Mouse (Mus musculus) ES-Bruce4 (cell line): ENCODE measurements at regions not wholly inside any gene's neighbourhood (a gene's known extent, or its start where the extent isn't known, plus 50 kb on each side); places are given as distances from the start of the nearest gene placed in this dataset.

Experiments
- H3K27ac ChIP-seq: 2 replicates; pipeline ENCODE4 v1.5.1; 2012; ENCODE audit warnings: low read length, inconsistent platforms; ENCODE audit not compliant: insufficient read depth
- H3K27me3 ChIP-seq: 2 replicates; pipeline ENCODE4 v1.6.1; 2012; ENCODE audit warnings: mild to moderate bottlenecking, low read length, inconsistent platforms; ENCODE audit not compliant: control insufficient read depth, poor library complexity, insufficient read depth, severe bottlenecking
- H3K36me3 ChIP-seq: 2 replicates; pipeline ENCODE4 v1.6.1; 2012; ENCODE audit warnings: inconsistent platforms, mild to moderate bottlenecking, low read length, moderate library complexity; ENCODE audit not compliant: control insufficient read depth, poor library complexity, insufficient read depth, severe bottlenecking
- H3K4me1 ChIP-seq: one replicate; pipeline ENCODE4 v1.8.1; 2011; ENCODE audit warnings: low read length; ENCODE audit not compliant: control insufficient read depth, insufficient read depth
- H3K4me3 ChIP-seq: 2 replicates; pipeline ENCODE4 v1.5.1; 2011; ENCODE audit warnings: low read depth, mild to moderate bottlenecking, low read length
- H3K9ac ChIP-seq: 2 replicates; pipeline ENCODE4 v1.6.1; 2012; ENCODE audit warnings: low read depth, mild to moderate bottlenecking, inconsistent platforms; ENCODE audit not compliant: poor library complexity, severe bottlenecking
- H3K9me3 ChIP-seq: replicated peaks from 2 replicates; pipeline ENCODE4 v1.6.1; 2012; ENCODE audit warnings: mild to moderate bottlenecking, low read length, inconsistent platforms; ENCODE audit not compliant: control insufficient read depth, poor library complexity, insufficient read depth, severe bottlenecking
- CTCF ChIP-seq: IDR thresholded peaks from one replicate; pipeline ENCODE4 v1.8.1; 2011; ENCODE audit warnings: low read depth, low read length
- EP300 ChIP-seq: IDR thresholded peaks from 2 replicates; pipeline ENCODE4 v1.6.1; 2011; ENCODE audit warnings: low read depth, low read length; ENCODE audit not compliant: insufficient read depth
- POLR2A ChIP-seq: IDR thresholded peaks from one replicate; pipeline ENCODE4 v1.8.1; 2011; ENCODE audit warnings: low read length; ENCODE audit not compliant: insufficient read depth

- Histone ChIP-seq H3K27me3 (no peaks in the 10 kb centered on the region), H3K4me1 (no peaks in the 10 kb centered on the region), H3K9me3 (no peaks in the 10 kb centered on the region), H3K9ac (no peak overlapping the region), H3K4me3 (no peak overlapping the region), H3K27ac (no peak overlapping the region), H3K36me3 (no peaks in the 10 kb centered on the region)
- TF ChIP-seq CTCF: no peak
- TF ChIP-seq POLR2A: no peak
- TF ChIP-seq EP300: no peak
Measured at GRCm38 (mm10) chr4:91096086-91096485, 304.5 kb downstream of the Elavl2 start.

- Histone ChIP-seq H3K9ac (no peak overlapping the region), H3K36me3 (no peaks in the 10 kb centered on the region), H3K27me3 (no peaks in the 10 kb centered on the region), H3K9me3 (no peaks in the 10 kb centered on the region), H3K27ac (no peak overlapping the region), H3K4me1 (no peaks in the 10 kb centered on the region), H3K4me3 (no peak overlapping the region)
- TF ChIP-seq CTCF (no peak), POLR2A (no peak), EP300 (no peak)
Measured at GRCm38 (mm10) chr4:91094382-91094781, 306.2 kb downstream of the Elavl2 start.

DNA sequence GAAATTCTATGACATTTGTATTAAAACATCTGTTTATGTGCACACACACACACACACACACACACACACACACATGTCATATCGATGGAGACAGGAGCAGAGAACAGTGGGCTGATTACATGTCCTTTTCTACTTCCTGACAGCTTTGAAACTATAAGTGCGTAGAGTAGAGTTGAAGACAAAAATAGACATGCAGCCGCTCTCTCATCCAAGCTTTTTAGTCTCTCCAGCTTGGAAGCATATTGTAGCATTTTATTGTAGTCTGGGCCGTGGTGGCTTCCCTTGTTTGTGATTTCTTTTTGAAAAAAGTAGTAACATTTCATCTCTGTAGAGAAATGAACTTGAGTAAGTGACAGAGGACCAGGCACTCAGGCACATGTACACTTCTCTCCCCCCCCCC is 306.7 kb downstream of the Elavl2 start:
- TF ChIP-seq POLR2A (no peak), EP300 (no peak), CTCF (no peak)
- no peaks in the 10 kb centered on the region for H3K4me1 ChIP-seq

DNA sequence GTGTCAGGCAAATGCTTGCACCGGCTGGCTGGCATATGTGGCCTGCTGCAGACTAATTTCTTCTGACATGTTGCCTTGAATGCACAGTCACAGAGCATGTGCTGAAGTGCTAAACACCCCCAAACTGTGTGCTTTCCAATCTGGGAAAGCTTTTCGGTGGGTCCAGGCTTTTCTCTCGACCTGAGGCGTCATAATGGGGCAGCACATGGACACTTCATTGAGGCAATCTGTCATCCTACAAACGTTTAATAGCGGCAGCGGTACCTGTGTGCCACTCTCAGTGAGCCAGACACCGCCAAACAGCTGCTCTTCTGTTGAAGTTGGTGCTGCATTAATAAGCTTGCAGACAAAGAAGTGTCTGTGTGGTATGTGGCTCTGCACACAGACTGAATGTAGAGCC is 308.3 kb downstream of the Elavl2 start:
- no peak for TF ChIP-seq EP300
- TF ChIP-seq CTCF: no peak
- no peak for TF ChIP-seq POLR2A
- H3K36me3 ChIP-seq: no peaks in the 10 kb centered on the region
- no peaks in the 10 kb centered on the region for H3K9me3 ChIP-seq
- H3K27me3 ChIP-seq: no peaks in the 10 kb centered on the region
- no peak overlapping the region for H3K4me3 ChIP-seq
- no peaks in the 10 kb centered on the region for H3K4me1 ChIP-seq
- no peak overlapping the region for H3K9ac ChIP-seq
- H3K27ac ChIP-seq: no peak overlapping the region

More for the DNA sequence above, 306.7 kb downstream of the Elavl2 start:
- Histone ChIP-seq H3K27me3 (no peaks in the 10 kb centered on the region), H3K9ac (no peak overlapping the region), H3K4me3 (no peak overlapping the region), H3K9me3 (no peaks in the 10 kb centered on the region), H3K27ac (no peak overlapping the region), H3K36me3 (no peaks in the 10 kb centered on the region)

- no peak overlapping the region for H3K4me3 ChIP-seq
- no peaks in the 10 kb centered on the region for H3K4me1 ChIP-seq
- H3K27ac ChIP-seq: no peak overlapping the region
- H3K36me3 ChIP-seq: no peaks in the 10 kb centered on the region
- H3K9me3 ChIP-seq: no peaks in the 10 kb centered on the region
- no peak overlapping the region for H3K9ac ChIP-seq
- TF ChIP-seq CTCF (no peak), EP300 (no peak), POLR2A (no peak)
- H3K27me3 ChIP-seq: no peaks in the 10 kb centered on the region
Measured at GRCm38 (mm10) chr4:91091910-91092309, 308.7 kb downstream of the Elavl2 start.

- no peak overlapping the region for H3K27ac ChIP-seq
Measured at GRCm38 (mm10) chr4:91083950-91084349, 316.6 kb downstream of the Elavl2 start.

More at GRCm38 (mm10) chr4:91083950-91084349, 316.6 kb downstream of the Elavl2 start:
- no peak for TF ChIP-seq CTCF
- no peak for TF ChIP-seq EP300
- no peak for TF ChIP-seq POLR2A
- Histone ChIP-seq H3K27me3 (no peaks in the 10 kb centered on the region), H3K9me3 (no peaks in the 10 kb centered on the region), H3K9ac (no peak overlapping the region), H3K4me3 (no peak overlapping the region), H3K36me3 (no peaks in the 10 kb centered on the region), H3K4me1 (no peaks in the 10 kb centered on the region)
